8 mouse cellular contexts compared by ENCODE assay signal in genomic region chr11:60105593-60106542, GRCm38 (mm10). TPM values are rescaled to one million over a fixed set of nuclear protein-coding genes. Genes with fewer than 3 reads are reported as not detected.
A peak's percentile ranks its signal among the peaks of the same experiment; 100 is the strongest.
DNase-seq lines count a peak whose midpoint lies in the region; ATAC-seq lines count a peak whose summit lies in the region.

No protein-coding gene starts in this region.

- H3K27ac ChIP-seq in embryonic facial prominence, embryonic 10.5 days (replicated peaks), result peak overlapping the region; percentile 100
- H3K27ac ChIP-seq in limb, embryonic 13.5 days, result peak overlapping the region; percentile 99
- peak overlapping the region; percentile 93 for H3K27ac ChIP-seq in midbrain, embryonic 13.5 days

- peak overlapping the region; percentile 100 for H3K9ac ChIP-seq in limb, embryonic 13.5 days
- H3K9ac ChIP-seq in midbrain, embryonic 13.5 days (replicated peaks), result peak overlapping the region; percentile 100

- H3K4me3 ChIP-seq in embryonic facial prominence, embryonic 10.5 days, result peak overlapping the region; percentile 100
- H3K4me3 ChIP-seq in limb, embryonic 13.5 days, result peak overlapping the region; percentile 98
- peak overlapping the region; percentile 97 for H3K4me3 ChIP-seq in midbrain, embryonic 13.5 days (replicated peaks)

- DNase-seq in layer of hippocampus, adult 11-12 months (ENCODE audit: low spot score), result peak; percentile 60
- DNase-seq in layer of hippocampus, adult 9-10 months (ENCODE audit: low spot score), result no peak
- peak; percentile 84 for DNase-seq in embryonic facial prominence, embryonic 10.5 days (ENCODE audit: low spot score)
- DNase-seq in heart, adult 11 months, result peak; percentile 98
- peak; percentile 51 for DNase-seq in kidney, adult 11 months
- DNase-seq in skeletal muscle tissue, adult 2 months (ENCODE audit: low read depth, low spot score), result peak; percentile 44

- 0 out of 2 replicates have a peak, but pooled peaks cover 3% of the 10 kb centered on the region for H3K36me3 ChIP-seq in embryonic facial prominence, embryonic 10.5 days (replicated peaks)
- no peaks in the 10 kb centered on the region for H3K36me3 ChIP-seq in limb, embryonic 13.5 days
- no peaks in the 10 kb centered on the region for H3K36me3 ChIP-seq in midbrain, embryonic 13.5 days

- H3K4me2 ChIP-seq in limb, embryonic 13.5 days (replicated peaks), result peak overlapping the region; percentile 84
- peak overlapping the region; percentile 74 for H3K4me2 ChIP-seq in midbrain, embryonic 13.5 days (replicated peaks)

- ATAC-seq in limb, embryonic 13.5 days (ENCODE audit: low FRiP score, low read depth), result peak; percentile 8
- peak; percentile 57 for ATAC-seq in midbrain, embryonic 13.5 days

- WGBS in embryonic facial prominence, embryonic 10.5 days, result under 1% methylated on average over 88 of the region's 88 CpGs
- under 1% methylated on average over 87 of the region's 88 CpGs for WGBS in limb, embryonic 13.5 days
- under 1% methylated on average over 88 of the region's 88 CpGs for WGBS in midbrain, embryonic 13.5 days

- H3K9me3 ChIP-seq in embryonic facial prominence, embryonic 10.5 days, result no peaks in the 10 kb centered on the region
- no peaks in the 10 kb centered on the region for H3K9me3 ChIP-seq in limb, embryonic 13.5 days
- no peaks in the 10 kb centered on the region for H3K9me3 ChIP-seq in midbrain, embryonic 13.5 days

- peaks cover 51% of the 10 kb centered on the region for H3K4me1 ChIP-seq in embryonic facial prominence, embryonic 10.5 days
- H3K4me1 ChIP-seq in limb, embryonic 13.5 days, result peaks cover 54% of the 10 kb centered on the region
- H3K4me1 ChIP-seq in midbrain, embryonic 13.5 days (replicated peaks), result peaks cover 49% of the 10 kb centered on the region

- no peaks in the 10 kb centered on the region for H3K27me3 ChIP-seq in embryonic facial prominence, embryonic 10.5 days (replicated peaks; ENCODE audit: low read depth, poor library complexity, severe bottlenecking)
- no peaks in the 10 kb centered on the region for H3K27me3 ChIP-seq in limb, embryonic 13.5 days
- H3K27me3 ChIP-seq in midbrain, embryonic 13.5 days, result no peaks in the 10 kb centered on the region; the same call in 1 of the 2 replicates

RNA-seq across cellular contexts. Expression of gene Rai1, which starts 1.1 kb away (rescaled TPM):
- 31.0 and 33.8 TPM in 2 replicates for polyA plus RNA-seq in embryonic facial prominence, embryonic 10.5 days (2016; fragmentation: Nextera tagmentation; extraction: Ambion mirVana)
- polyA plus RNA-seq in limb, embryonic 13.5 days (2015; fragmentation: Nextera tagmentation; extraction: Ambion mirVana), result 27.3 and 29.6 TPM in 2 replicates
- polyA plus RNA-seq in midbrain, embryonic 13.5 days (2015; fragmentation: Nextera tagmentation; extraction: Ambion mirVana), result 32.7 and 33.8 TPM in 2 replicates

RNA-seq across cellular contexts. Expression of gene Pemt, which starts 59.6 kb away (rescaled TPM):
- polyA plus RNA-seq in embryonic facial prominence, embryonic 10.5 days (2016; fragmentation: Nextera tagmentation; extraction: Ambion mirVana), result 7.8 and 8.7 TPM in 2 replicates
- 4.3 and 6.2 TPM in 2 replicates for polyA plus RNA-seq in limb, embryonic 13.5 days (2015; fragmentation: Nextera tagmentation; extraction: Ambion mirVana)
- polyA plus RNA-seq in midbrain, embryonic 13.5 days (2015; fragmentation: Nextera tagmentation; extraction: Ambion mirVana), result 5.6 and 6.9 TPM in 2 replicates
